In the genomic region with DNA sequence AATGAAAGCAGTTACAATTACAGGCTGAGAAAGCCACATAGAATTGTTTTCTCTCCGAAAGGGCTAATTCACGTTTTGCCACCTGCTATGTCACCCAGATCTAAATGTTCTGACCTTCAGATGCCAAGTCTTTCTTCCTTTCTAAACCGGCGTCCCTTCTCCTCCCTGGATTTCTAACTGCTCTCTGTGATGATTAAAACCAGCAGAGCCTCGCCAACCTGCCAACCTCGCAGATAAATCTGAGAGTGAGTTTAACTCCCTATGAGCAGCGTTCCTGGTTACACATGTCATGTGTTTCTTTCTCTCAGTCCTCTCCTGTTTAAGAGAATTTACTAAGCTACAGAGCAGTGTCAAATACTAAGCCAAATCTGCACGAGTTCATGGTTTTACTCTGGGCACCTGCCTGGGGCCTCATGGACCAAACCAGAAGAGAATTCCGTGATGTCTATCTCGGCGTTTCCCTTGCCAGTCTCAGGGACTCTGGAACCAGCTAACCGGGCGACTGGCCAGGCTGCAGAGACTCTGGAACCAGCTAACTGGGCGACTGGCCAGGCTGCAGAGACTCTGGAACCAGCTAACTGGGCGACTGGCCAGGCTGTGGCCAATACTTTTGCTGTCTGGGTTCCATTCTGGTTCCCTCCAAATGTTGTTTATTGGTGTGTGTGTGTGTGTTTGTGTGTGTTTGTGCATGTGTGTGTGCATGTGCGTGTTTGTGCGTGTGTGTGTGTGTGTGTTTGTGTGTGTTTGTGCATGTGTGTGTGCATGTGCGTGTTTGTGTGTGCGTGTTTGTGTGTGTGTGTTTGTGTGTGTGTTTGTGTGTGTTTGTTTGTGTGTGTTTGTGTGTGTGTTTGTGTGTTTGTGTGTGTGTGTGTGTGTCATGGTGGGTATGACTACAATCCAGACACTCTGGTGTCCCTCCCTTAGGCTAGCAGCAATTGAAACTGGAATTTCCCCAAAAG, we compare ENCODE assay signal across 7 mouse cellular contexts. TPM values are rescaled to one million over a fixed set of nuclear protein-coding genes. Genes with fewer than 3 reads are reported as not detected.
A peak's percentile ranks its signal among the peaks of the same experiment; 100 is the strongest.
DNase-seq lines count a peak whose midpoint lies in the region; ATAC-seq and TF ChIP-seq lines count a peak whose summit lies in the region.

No protein-coding gene starts in this region.

- ATAC-seq in lung, embryonic 14.5 days (ENCODE audit: insufficient read depth) = 0 out of 2 replicates have a peak, but pooled peaks have one; percentile 44
- no peak; the same call in 1 of the 2 replicates for ATAC-seq in liver, postnatal 0 days
- no peak for ATAC-seq in intestine, embryonic 16.5 days

- no peak for TF ChIP-seq CTCF in lung, embryonic 14.5 days (IDR thresholded peaks at IDR 0.05; ENCODE audit: low read depth)
- no peak for TF ChIP-seq CTCF in bone marrow macrophage, adult 2 months (IDR thresholded peaks at IDR 0.05; ENCODE audit: low read depth, low read length)
- TF ChIP-seq CTCF in liver, postnatal 0 days (IDR thresholded peaks at IDR 0.05; ENCODE audit: low read depth) = no peak

- H3K9me3 ChIP-seq in lung, embryonic 14.5 days (ENCODE audit: low read depth, low read length) = no peaks in the 10 kb centered on the region
- no peaks in the 10 kb centered on the region for H3K9me3 ChIP-seq in liver, postnatal 0 days (ENCODE audit: low read length)
- no peaks in the 10 kb centered on the region for H3K9me3 ChIP-seq in intestine, embryonic 16.5 days (ENCODE audit: control insufficient read depth, low read length)

- TF ChIP-seq EP300 in liver, postnatal 0 days (IDR thresholded peaks at IDR 0.05; ENCODE audit: low read depth) = no peak

- peak; percentile 40 for DNase-seq in lung, embryonic 14.5 days
- DNase-seq in lung, postnatal 25 days (ENCODE audit: low spot score) = no peak
- peak; percentile 50 to 54 for DNase-seq in heart, postnatal 14 days
- DNase-seq in liver, postnatal 0 days = no peak
- no peak for DNase-seq in spleen, postnatal 10 days (ENCODE audit: low spot score in 2 of 2)

- H3K9ac ChIP-seq in lung, embryonic 14.5 days = no peak overlapping the region
- H3K9ac ChIP-seq in liver, postnatal 0 days (replicated peaks) = no peak overlapping the region
- no peak overlapping the region for H3K9ac ChIP-seq in intestine, embryonic 16.5 days (ENCODE audit: low read depth, low read length)

- H3K27ac ChIP-seq in lung, embryonic 14.5 days (ENCODE audit: low read depth) = peak overlapping the region; percentile 77
- peak overlapping the region; percentile 95 for H3K27ac ChIP-seq in bone marrow macrophage, adult 2 months (ENCODE audit: insufficient read depth, low read depth, low read length)
- peak overlapping the region; percentile 56; the same call in 1 of the 2 replicates for H3K27ac ChIP-seq in liver, postnatal 0 days (ENCODE audit: low read depth)
- no peak overlapping the region for H3K27ac ChIP-seq in intestine, embryonic 16.5 days (ENCODE audit: low read length)

- TF ChIP-seq POLR2A in bone marrow macrophage, adult 2 months (IDR thresholded peaks at IDR 0.05; ENCODE audit: borderline replicate concordance, low read depth, low read length) = no peak

- H3K36me3 ChIP-seq in lung, embryonic 14.5 days (ENCODE audit: insufficient read depth) = no peaks in the 10 kb centered on the region
- H3K36me3 ChIP-seq in liver, postnatal 0 days (replicated peaks; ENCODE audit: insufficient read depth, low read length) = no peaks in the 10 kb centered on the region
- H3K36me3 ChIP-seq in intestine, embryonic 16.5 days (ENCODE audit: control insufficient read depth, insufficient read depth, low read length) = no peaks in the 10 kb centered on the region

- no peaks in the 10 kb centered on the region for H3K4me1 ChIP-seq in lung, embryonic 14.5 days (ENCODE audit: insufficient read depth)
- peaks cover 61% of the 10 kb centered on the region for H3K4me1 ChIP-seq in bone marrow macrophage, adult 2 months (ENCODE audit: control insufficient read depth, insufficient read depth, low read length)
- peaks cover 4% of the 10 kb centered on the region; the same call in 1 of the 2 replicates for H3K4me1 ChIP-seq in liver, postnatal 0 days (ENCODE audit: insufficient read depth)
- peaks cover 6% of the 10 kb centered on the region; the same call in 1 of the 2 replicates for H3K4me1 ChIP-seq in intestine, embryonic 16.5 days (ENCODE audit: control insufficient read depth, insufficient read depth, low read length)

- no peak overlapping the region for H3K4me3 ChIP-seq in lung, embryonic 14.5 days (ENCODE audit: low read depth, low read length)
- H3K4me3 ChIP-seq in bone marrow macrophage, adult 2 months (ENCODE audit: insufficient read depth, low read length) = no peak overlapping the region
- H3K4me3 ChIP-seq in liver, postnatal 0 days (ENCODE audit: low read depth, low read length) = no peak overlapping the region
- no peak overlapping the region for H3K4me3 ChIP-seq in intestine, embryonic 16.5 days (ENCODE audit: low read length)

- intact Hi-C loops in heart, postnatal 14 days (cut with DNase I) = no loop called here

- H3K4me2 ChIP-seq in lung, embryonic 14.5 days = no peak overlapping the region
- H3K4me2 ChIP-seq in liver, postnatal 0 days (ENCODE audit: low read depth, low read length) = no peak overlapping the region
- no peak overlapping the region for H3K4me2 ChIP-seq in intestine, embryonic 16.5 days (ENCODE audit: low read depth, low read length)

- H3K27me3 ChIP-seq in lung, embryonic 14.5 days (ENCODE audit: insufficient read depth, low read length) = no peaks in the 10 kb centered on the region
- H3K27me3 ChIP-seq in liver, postnatal 0 days (ENCODE audit: insufficient read depth, low read length) = no peaks in the 10 kb centered on the region
- no peaks in the 10 kb centered on the region for H3K27me3 ChIP-seq in intestine, embryonic 16.5 days (replicated peaks; ENCODE audit: control insufficient read depth, insufficient read depth, low read length)

- WGBS in lung, embryonic 14.5 days = 58% methylated on average over 19 of the region's 19 CpGs
- 65% methylated on average over 19 of the region's 19 CpGs for WGBS in liver, postnatal 0 days (ENCODE audit: insufficient replicate concordance)
- WGBS in intestine, embryonic 16.5 days = 61% methylated on average over 19 of the region's 19 CpGs

RNA-seq across cellular contexts. Expression of a gene that starts 7.9 kb away (rescaled TPM):
- polyA plus RNA-seq in lung, embryonic 14.5 days (2014; fragmentation: Nextera tagmentation; extraction: Ambion mirVana) = 49.1 and 50.5 TPM in 2 replicates
- 94.2 and 95.5 TPM in 2 replicates for polyA plus RNA-seq in bone marrow macrophage, adult 2 months (2012; ENCODE audit: insufficient read depth, insufficient read length, missing spikeins)
- total RNA-seq in heart, postnatal 14 days (2021) = 10 to 100 TPM; 52.3 to 52.5 TPM
- 10.5 and 11.3 TPM in 2 replicates for polyA plus RNA-seq in liver, postnatal 0 days (2015; fragmentation: Nextera tagmentation; extraction: Ambion mirVana)
- 30.8 and 32.4 TPM in 2 replicates for polyA plus RNA-seq in intestine, embryonic 16.5 days (2015; fragmentation: Nextera tagmentation; extraction: Ambion mirVana)

RNA-seq across cellular contexts. Expression of a gene that starts 27.7 kb away (rescaled TPM):
- polyA plus RNA-seq in lung, embryonic 14.5 days (2014; fragmentation: Nextera tagmentation; extraction: Ambion mirVana) = 16.4 and 16.7 TPM in 2 replicates
- polyA plus RNA-seq in bone marrow macrophage, adult 2 months (2012; ENCODE audit: insufficient read depth, insufficient read length, missing spikeins) = 5.4 and 10.6 TPM in 2 replicates
- 1 to 10 TPM; 6.3 to 6.6 TPM for total RNA-seq in heart, postnatal 14 days (2021)
- polyA plus RNA-seq in liver, postnatal 0 days (2015; fragmentation: Nextera tagmentation; extraction: Ambion mirVana) = 2.8 and 3.7 TPM in 2 replicates
- 8.5 and 10.1 TPM in 2 replicates for polyA plus RNA-seq in intestine, embryonic 16.5 days (2015; fragmentation: Nextera tagmentation; extraction: Ambion mirVana)

Comparison
In these comparisons a context has a peak if more than half of its experiments do, and no peak if none do; other contexts are left out.
1. DNase-seq: peak in lung, embryonic 14.5 days (single experiment) and heart, postnatal 14 days (2 of 2); none in lung, postnatal 25 days (single experiment), liver, postnatal 0 days (single experiment) and spleen, postnatal 10 days (0 of 2).